Mouse (Mus musculus) CD4-positive naive resting alpha-beta T cell, adult 57 days (primary cell): ENCODE results near the gene Ppp1r1b. TPM values are rescaled to one million over a fixed set of nuclear protein-coding genes. Genes with fewer than 3 reads are reported as not detected.

Experiments
- total RNA-seq: library from RNA; stranded (reverse); gene quantifications from one replicate; pipeline ENCODE4 v1.2.4, GENCODE M21; 2023

Gene Ppp1r1b
- total RNA-seq: not detected

GRCm38 (mm10) chr11:98348083-98348961 is at the start of gene Ppp1r1b:
Ppp1r1b (plus strand) TSS chr11:98348404.

DNA sequence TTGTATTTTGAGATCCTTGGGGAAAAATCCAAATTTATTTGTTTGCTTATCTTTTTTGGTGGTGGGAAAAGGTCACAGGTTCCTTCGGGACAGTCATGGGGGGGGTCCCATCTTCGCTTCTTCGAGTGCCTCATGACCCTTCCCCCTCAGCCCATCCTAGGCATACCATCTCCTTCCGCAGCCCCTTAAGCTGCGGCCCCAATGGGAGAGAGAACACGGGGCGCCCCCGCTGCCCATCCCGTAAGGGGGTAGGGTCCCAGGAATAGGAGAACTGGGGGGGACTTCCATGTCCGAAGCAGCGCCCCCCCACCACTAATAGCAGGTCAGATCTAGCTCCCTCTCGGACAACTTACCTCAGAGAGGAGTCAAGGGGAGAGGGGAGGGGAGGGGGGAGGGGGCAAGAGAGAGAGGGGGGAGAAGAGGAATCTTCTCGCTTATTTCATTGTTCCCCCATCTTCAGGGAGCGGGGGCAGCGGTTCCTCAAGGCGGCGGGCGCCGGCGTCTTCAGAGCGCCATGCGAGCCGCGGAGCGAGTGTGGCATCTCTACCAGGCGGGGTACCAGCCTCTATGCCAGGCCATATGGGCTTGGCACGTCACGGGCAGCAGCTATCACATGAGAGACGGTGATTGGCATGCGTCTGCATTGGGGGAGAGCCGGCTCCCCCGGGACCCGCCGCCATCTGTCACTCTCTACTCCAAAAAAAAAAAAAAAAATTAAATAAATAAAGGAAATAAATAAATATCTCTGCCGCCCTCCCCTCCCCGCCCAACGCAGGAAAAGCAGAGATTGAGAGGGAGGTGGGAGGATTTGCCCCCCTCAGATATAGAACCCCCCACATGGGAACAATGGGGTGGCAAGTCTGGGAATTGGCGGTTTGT is 18.9 kb upstream of the Ppp1r1b start, which contains the start of gene Neurod2:
Neurod2 (minus strand) TSS at position 568 of the 879 bp plus-strand sequence.

GRCm38 (mm10) chr11:98358161-98359083 is 10.2 kb downstream of the Ppp1r1b start, which contains the start of gene Stard3:
Stard3 (plus strand) TSS chr11:98358368.

GRCm38 (mm10) chr11:98383261-98384030 is 35.2 kb downstream of the Ppp1r1b start, which contains the start of gene Tcap:
Tcap (plus strand) TSS chr11:98383811.

GRCm38 (mm10) chr11:98385638-98386585 is 37.7 kb downstream of the Ppp1r1b start, which contains the start of gene Pnmt:
Pnmt (plus strand) TSS chr11:98386450.

GRCm38 (mm10) chr11:98400161-98400726 is 52.0 kb downstream of the Ppp1r1b start, which contains the start of gene Pgap3:
Pgap3 (minus strand) TSS chr11:98400490.

Other genes with a start within 250 kb of the Ppp1r1b start
- gene Fbxl20, start 198.0 kb upstream of the Ppp1r1b start, total RNA-seq: 43.0 TPM
- gene Med1, start 155.1 kb upstream of the Ppp1r1b start, total RNA-seq: 75.6 TPM
- 107 TPM for gene Cdk12, start 145.3 kb upstream of the Ppp1r1b start, total RNA-seq
- gene Neurod2, start 18.8 kb upstream of the Ppp1r1b start, total RNA-seq: not detected
- gene Stard3, start 10.0 kb downstream of the Ppp1r1b start, total RNA-seq: 43.7 TPM
- not detected for gene Tcap, start 35.4 kb downstream of the Ppp1r1b start, total RNA-seq
- gene Pnmt, start 38.0 kb downstream of the Ppp1r1b start, total RNA-seq: not detected
- gene Pgap3, start 52.1 kb downstream of the Ppp1r1b start, total RNA-seq: 9.3 TPM
- 0.18 TPM for gene Erbb2, start 64.1 kb downstream of the Ppp1r1b start, total RNA-seq
- 55.7 TPM for gene Mien1, start 90.6 kb downstream of the Ppp1r1b start, total RNA-seq
- gene Grb7, start 98.0 kb downstream of the Ppp1r1b start, total RNA-seq: 1.2 TPM
- gene Ikzf3, start 197.6 kb downstream of the Ppp1r1b start, total RNA-seq: 133 TPM
- 5.8 TPM for gene Zpbp2, start 202.7 kb downstream of the Ppp1r1b start, total RNA-seq
- 23.7 TPM for gene Ormdl3, start 239.0 kb downstream of the Ppp1r1b start, total RNA-seq
- gene Lrrc3c, start 249.9 kb downstream of the Ppp1r1b start, total RNA-seq: not detected